Mouse (Mus musculus) kidney, postnatal 14 days (tissue): Measurements from ENCODE around the gene Fnip1.

Source experiments
- DNase-seq: peaks from one replicate; pipeline ENCODE4 v3.0.0; 2022; ENCODE audit warnings: mixed read lengths

Fnip1 gene

DNA sequence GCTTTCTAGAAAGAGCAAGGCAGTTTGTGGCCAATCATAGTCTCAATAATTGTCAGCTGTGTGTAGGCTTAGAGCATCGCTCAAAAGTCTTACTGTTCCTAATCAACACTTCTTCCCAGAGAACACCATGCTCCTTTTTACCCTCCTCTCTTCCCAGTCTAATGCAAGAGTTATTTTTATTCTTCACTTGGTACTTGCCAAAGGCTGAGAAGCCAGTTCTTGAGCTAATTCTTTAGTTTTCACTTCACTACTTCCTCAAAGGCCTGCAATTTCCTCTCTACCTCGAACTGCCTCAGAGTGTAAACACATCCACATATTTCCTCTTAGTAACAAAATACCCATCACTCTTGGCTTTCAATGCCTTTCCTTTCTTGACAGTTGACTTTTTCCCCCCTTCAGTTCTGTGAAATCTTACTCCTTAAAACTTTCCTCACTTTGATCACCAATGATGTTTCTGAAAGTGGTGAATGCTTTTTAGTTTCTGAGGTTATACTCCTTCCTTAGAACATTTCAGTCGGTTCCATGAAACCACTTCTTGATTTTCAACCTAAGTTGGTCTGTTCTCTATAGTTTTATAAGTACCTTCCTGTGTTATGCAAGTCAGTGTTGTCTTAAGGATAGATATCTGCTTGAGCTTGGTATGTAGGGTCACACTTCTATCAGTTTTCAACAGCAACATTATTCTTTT, 26.7 kb downstream of the Fnip1 start:
- DNase-seq, result no peak

DNA sequence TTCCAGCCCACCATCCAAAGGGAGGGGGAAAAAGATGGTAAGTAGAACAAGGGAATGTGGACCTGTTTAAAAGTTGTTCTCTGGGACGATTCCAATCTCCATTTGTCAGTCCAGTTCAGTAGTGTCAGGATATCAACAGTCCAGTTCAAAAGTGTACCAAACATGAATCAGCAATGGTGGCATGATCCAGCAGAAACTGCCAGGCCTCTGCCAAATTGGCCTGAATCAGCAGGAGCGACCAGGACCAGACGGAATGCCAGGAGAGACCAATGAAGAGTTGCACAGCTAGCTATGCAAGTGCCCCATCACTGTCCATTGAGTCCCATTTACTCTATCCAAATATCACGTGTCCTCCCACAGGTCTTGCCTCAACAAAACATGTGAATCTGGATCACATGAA, 34.2 kb downstream of the Fnip1 start:
- no peak for DNase-seq

DNA sequence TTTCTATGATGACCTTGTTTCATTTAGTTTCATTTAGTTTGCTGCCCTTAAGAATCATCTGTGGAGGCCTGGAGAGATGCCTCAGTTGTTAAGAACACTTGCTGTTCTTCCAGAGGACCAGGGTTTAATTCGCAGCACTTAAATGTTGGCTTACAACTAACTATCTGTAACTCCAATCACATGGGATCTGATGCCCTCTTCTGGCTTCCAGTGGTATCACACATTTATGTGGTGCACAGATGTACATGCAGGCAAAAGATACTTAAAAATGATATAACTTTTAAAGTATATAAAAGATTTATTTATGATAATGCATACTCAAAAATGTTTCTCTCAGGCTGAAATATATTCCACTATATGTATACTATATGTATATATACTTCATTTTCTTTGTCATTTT, 40.4 kb downstream of the Fnip1 start:
- DNase-seq, result no peak

DNA sequence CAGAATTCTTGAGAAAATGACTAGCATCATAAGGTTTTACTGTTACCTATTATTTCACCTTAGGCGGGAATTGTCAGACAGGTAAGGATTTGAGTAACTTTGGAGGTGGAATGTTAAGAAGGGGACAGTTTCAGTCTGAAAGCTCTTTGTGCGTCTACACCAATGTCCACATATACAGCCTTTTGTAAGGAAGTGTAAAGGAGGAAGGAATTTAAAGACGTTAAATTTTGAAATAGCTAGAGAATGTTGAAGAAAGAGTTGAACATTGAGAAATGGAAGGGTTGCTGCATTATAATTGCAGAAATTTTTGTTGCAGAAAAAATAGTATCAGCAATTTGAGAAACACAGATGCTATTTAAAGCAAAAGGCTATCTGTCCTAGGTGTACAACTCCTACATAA, 48.0 kb downstream of the Fnip1 start:
- no peak for DNase-seq

DNA sequence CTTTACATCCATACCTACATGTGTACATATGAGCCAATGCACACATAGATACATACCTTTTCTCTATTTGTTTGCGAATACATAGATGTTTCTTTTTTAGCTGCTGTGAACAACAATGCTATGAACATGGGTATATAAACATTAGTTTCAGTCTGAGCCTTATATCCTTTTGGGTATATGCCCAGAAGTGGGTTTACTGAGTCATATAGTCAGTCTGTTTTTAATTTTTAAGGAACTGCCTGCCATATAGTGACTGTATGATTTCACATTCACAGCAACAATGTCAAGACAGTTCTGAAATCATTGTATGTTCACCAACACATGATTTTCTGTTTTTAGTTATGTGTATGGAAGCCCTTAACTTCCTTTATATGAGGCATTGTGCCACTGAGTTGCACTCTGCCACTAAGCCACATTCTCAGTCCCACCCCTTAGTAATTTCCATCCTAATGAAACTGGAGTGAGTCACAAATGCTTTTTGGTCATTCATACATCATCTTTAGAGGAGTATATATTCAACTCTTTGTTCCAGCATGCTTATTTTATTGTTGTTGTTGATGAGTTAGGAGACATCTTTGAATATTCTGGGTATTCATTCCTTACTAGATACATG, 54.1 kb downstream of the Fnip1 start:
- DNase-seq, result no peak

DNA sequence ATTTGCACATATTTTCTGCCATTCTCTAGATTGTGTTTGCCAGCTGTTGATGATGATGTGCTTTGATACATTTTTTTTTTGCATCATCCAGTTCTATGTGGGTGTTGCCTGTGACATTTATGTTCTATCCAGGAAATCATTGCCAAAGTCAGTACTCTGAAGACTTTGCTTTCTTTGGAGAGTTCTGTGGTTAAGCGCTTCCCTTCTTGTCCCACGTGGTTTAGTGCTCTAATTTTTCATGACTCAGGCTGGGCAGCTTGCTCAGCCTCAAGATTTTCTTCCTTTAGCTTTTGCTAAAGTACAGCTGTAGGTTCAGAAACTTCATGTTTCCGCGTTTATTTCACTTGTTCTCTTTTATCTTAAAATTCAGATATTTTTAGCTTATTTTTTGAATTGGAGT, 54.6 kb downstream of the Fnip1 start:
- no peak for DNase-seq

DNA sequence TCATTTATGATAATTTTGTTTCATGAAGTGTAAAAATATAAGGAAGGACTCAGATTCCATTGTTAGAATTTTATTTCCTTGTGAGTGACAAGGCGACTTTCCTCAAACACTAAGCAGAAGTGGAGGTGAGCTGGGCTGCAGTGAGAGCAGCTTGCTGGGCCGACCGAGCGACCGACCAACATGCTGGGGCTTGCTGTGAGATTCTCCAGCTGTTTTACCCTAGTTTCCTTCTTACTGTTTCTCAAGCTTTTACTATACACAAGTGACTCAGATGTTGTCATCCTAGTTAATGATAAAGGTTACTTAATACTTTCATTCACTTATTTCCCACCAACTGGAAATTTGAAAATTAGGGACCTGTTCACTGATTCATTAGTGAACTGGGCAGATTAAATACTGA, 61.8 kb downstream of the Fnip1 start:
- no peak for DNase-seq

DNA sequence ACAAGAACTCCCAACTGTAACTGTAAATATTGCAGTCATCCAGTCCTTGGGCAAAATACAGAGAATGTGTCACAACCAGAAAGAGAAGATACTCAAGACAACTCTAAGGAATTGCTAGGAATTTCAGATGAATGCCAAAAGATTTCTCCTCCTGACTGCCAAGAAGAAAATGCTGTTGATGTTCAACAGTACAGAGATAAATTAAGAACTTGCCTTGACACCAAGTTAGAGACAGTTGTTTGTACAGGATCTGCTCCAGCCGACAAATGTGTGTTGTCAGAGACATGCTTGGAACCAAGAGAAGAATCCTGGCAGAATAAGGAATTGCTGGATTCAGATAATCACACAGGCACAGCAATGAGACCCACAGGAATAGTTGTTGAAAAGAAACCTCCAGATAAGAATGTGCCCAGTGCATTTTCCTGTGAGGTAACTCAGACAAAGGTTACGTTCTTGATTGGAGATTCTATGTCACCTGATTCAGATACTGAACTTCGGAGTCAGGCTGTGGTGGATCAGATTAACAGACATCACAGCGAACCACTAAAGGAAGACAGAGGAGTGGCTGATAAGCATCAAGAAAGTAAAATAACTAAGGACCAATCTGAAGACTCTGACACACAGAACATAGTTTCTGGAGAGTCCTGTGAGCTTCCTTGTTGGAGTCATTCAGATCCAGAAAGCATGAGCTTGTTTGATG, 64.7 kb downstream of the Fnip1 start:
- DNase-seq, result peak; percentile 45

DNA sequence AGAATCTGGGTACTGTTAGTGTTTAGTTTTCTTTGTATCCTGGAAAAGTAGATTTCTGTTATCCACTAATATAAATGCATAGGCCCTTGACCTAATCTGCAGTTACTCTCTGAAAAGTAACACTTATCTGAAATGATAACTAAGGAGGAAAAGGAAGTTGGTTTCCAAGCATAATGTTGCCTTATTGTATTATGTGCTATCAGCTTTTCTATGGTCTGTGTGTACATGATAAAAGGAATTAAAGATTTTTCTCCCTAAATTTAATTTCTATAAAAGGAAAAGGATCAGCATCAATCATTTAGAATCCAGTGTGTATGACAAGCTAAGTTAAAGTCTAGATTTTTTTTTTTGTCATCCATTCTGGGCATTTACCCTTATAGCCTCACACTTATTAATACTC, 75.6 kb downstream of the Fnip1 start:
- DNase-seq, result no peak

DNA sequence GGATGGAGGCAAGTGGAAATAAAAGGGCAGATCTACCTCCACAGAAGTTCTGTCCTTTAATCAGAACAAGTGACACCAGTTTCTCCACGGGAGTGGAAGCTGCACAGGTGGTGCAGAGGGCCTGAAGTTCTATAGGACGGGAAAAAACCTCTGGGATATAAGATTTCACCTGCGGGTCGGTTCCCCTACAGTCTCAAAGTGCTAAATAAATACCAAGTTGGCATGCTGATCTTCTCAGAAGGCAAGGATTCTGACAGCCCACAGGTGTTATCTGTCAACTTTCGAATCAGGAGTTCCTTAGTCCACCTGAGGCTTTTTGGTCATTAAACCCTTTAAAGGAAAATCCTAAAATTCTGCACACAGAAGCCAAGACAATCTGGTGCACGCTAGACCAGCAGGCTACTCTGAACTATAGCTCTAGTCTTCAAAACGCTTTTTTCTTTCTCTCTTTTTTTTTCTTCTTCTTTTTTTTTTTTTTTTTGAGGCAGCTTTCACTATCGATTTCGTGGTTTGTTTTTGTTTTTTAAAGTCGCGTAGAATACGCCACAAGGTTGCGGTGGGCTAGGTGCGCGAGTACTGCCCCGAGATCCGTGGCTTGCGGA, 84.0 kb downstream of the Fnip1 start:
- DNase-seq, result peak; percentile 9

DNA sequence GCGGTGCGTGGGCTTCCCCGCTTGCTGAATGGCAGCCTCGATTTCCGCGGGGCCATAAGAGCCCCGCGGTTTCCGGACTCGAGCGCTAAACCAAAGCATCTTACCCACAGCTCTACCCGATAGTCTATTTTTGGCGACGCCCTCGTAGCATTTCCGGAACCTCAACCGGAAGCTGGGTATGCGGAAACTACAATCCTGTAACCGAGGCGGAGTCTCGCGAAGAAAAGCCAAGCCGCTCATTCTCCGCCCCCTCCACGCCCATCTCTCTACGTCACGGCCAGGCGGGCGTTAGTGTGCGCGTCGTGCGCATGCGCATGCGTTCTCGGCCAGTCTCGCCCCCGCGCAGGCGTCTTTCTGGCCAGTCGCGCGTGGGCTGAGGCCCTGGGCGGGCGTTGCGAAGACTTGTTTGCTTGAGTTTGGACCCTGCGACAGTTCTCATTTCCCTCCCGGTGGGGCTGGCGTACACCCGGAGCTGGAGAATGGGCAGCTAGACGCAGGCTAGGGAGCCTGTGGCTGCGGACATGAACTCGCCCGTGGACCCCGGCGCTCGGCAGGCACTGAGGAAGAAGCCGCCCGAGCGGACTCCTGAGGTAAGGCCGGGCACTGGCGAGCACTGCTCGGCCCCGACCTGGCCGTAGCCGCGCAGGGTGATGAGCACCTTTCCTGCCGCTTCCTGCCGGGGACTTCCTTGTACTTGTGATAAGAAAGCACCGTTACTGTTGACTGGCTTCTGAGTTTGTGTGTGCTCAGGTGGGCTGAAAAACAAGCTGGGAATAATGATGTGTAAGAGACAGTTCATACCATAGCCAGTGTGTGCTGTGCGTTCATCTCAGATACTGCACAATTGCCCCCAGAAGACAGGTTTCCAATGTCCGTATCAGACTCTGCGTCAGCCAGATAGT, 84.8 kb downstream of the Fnip1 start, which contains the start of gene Rapgef6:
TSS of gene Rapgef6 (plus strand) at position 319 of the 902 bp plus-strand sequence.
- peak; percentile 99 for DNase-seq

DNA sequence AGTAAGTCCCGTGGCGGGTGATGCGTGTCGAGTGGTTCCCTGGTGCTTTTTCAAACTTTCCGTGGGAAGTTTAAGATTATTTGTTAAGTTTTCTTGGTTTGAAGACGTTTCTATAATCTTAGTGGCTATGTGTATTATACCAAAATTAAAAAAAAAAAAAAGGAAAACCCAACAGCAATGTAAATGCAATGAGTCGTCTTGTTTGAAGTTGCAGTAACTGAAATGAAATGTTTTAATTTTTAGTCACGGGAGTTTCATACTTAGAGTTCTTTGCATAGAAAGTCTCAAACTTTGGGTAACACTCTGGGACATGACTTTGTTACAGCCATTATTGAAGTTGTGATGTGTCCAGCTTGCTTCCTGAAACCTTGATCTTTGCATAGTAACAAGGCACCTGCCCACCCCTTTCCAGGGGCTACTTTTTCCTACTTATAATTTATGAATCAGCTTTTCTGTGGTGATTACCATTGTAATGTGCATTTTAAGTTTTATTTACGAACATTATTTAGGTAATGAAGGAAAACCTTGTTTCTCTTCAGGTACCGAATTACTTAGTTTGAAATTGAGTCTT, 85.5 kb downstream of the Fnip1 start:
- DNase-seq, result no peak

DNA sequence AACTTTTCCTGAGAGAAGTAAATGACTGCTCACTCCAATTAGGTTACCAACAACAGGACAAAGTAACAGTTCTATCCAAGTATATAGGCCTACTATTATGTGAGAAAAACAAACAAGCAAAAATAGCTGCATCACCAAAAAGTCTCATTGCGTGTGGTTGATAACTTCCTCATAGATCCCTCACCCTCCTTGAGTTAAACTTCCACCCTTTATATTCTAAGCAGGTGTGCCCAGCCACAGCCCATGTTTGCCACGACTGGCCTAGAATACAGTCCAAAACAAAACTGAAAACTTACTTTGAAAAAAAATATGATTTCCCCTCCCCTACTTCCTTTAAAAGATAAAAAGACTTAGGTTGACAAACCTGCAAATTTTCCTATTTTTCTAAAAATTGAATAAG, 90.0 kb downstream of the Fnip1 start:
- no peak for DNase-seq

DNA sequence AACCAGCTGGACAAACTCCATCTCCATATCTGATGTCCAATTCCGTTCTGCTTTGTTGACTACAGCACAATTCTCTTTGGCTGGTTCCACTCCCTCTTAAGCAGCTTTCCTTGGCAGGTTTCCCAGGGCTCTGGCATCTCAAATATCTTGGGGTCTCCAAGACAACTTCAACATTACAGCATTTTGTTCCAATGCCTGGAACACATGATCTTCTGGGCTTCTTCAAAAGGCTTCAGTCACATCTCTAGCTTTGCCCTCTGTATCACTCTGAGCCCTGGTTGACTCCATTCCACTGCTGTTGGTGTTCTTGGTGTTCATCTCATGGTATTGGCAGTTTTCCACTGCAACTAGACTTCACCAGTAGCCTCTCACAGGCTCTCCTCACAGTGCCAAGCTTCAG, 92.4 kb downstream of the Fnip1 start:
- DNase-seq, result peak; percentile 79

DNA sequence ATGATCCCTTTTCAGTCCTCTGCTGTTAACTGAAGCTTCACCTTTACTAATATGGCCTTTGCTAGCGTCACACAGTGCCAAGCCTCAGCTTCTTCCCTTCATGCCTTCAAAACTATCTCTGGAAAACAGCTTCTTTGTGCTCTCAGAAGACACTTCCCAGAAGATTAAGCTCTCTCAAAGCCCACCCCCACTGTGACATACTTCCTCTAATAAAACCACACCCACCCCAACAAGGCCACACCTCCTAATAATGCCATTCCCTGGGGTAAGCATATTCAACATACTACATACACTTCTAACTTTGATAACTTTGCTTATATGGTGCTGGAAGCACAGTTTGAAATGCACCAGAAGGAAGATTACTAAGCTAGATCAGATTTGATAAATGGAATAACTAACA, 92.9 kb downstream of the Fnip1 start:
- DNase-seq, result no peak

DNA sequence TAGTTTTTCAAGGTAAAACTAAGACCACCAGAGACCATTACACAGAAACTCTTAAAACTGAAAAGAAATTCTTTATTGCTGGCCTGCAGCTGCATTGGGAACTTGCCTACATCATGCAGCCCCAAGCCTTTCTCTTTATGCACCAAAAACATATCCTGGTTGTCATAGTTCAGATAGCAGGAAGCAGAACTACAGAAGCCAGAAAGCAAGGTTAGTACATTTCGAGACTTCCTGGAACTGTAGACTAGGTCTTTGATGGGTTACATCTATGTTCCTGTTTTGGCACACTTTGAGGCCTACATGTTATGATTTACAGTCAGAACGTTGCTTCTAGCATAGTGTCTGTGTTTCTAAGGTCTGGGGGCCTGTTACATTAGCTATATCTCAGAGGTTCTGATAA, 95.8 kb downstream of the Fnip1 start:
- no peak for DNase-seq

DNA sequence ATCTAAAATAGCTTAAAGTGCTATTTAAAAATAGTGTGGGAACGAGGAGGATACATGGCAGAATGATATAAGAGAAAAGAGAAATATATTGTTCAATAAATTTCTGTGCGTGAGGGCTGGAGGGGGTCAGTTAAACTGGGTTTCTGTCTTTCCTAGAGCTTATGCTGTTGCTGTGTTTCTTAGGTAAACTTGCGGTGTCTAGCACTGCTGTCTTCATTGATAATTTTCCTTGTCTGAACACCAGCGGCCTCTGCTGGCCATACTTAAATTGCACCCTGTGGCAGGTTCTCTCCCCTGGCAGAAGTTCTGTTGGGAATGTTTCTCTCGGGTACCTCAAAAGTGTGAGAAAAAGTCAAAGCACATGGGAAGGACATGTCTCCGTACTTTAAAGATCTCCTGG, 96.9 kb downstream of the Fnip1 start:
- peak; percentile 75 for DNase-seq

DNA sequence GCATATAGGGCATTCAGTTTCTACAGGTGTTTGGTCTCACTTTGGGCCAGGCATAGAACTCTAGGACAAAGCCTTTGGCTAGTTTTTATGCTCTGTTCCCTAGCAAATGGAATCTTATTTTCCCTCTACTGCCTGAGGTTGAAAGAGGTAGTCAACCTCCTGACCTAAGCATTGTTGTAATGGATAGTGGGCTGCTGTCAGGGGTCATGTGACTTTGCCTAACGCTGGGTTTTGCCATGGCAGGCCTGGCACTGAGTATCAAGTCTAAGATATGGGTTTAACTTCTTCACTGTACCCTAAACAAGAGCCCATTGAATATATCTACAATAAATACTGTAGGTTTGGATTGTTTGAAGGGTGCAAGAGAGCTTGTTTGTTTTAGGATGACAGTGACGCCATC, 101.0 kb downstream of the Fnip1 start:
- no peak for DNase-seq

DNA sequence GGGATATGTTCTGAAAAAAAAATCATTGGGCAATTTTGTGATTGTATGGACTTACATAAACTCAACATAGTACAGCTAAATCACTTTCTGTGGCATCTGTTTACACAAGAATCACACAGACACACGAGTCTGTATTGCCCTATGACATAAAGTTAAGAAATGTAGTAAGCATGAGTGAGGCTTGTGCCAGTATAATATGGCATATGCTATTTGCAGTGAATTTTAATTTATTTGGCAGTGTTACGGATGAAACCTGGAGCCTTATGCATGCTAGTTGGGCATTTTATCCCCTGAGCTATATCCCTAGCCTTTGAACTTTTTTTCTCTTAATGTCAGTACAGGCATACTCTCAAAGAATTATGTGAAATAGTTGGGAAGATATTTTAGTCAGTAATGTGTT, 101.5 kb downstream of the Fnip1 start:
- DNase-seq, result no peak

DNA sequence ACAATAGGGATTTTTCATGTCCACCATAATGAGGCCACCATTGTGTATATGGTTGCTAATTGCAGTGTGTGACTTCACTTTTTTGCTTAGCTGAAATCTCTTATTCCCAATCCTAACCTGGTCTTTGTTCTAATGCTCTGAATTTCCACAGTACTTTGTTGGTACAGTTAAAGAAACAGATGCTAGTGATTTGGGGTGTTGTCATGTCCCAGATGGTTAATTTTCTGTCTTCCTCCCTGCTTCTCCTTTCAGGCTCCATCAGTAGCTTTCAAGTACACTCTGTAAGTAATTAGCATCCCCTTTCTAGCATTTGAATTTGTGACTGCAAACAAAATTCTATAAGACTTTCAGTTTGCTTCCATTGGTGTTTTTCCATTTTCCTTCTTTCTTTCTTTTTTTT, 102.3 kb downstream of the Fnip1 start:
- no peak for DNase-seq

DNA sequence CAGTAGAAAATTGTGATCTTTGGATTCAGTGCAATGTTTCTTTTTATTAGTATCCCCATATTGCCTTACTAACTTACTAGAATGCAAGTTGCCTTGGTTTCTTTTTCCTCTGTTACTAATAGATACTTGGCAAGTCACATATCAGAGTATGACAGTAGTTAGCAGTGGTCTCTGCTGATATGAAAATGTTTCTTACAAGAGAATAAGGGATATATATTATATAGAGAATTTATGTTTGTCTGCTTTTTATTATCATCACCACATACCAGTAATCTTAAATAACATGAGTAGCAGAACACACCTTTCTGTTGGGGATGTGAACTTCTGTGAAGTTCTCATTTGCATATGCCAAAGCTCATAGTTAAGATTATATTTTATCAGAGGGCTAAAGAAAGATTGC, 104.4 kb downstream of the Fnip1 start:
- DNase-seq, result no peak

DNA sequence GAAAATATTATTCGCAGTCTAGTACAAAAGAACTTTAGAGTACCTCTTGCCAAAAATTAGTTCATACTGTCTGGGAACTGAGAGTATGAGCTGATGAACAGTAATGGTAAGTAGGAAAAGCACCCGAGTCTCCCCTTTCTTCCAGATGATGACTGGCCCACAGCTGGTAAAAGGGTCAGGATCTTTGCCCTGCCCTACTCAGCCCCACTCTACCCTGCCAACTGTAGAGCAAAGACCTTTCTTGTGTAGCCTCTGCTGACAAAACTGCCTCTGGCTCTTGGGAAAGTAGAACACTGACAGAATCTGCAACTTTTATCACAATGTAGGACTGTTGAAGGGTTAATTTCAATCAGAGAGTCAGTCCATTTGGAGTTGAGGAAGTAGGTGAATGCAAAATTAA, 117.0 kb downstream of the Fnip1 start:
- no peak for DNase-seq

DNA sequence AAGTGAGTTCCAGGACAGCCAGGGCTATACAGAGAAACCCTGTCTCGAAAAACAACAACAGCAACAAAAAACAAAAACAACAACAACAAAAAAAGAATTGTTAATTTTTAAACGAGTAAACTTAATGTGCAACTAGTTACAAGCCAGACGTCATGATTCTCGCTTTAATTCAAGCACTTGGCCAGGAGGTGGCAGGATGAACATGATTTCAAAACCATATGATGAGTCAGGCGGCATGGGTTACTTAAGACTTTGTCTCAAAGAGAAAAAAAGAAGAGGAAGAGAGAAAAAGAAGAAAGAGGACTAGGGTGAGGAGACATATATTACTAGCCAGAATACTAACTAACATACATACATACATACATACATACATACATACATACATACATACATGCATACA, 124.8 kb downstream of the Fnip1 start:
- DNase-seq, result no peak
